Mouse (Mus musculus) thymus, postnatal 0 days (tissue): ENCODE results near the gene Trim63. TPM values are rescaled to one million over a fixed set of nuclear protein-coding genes. Genes with fewer than 3 reads are reported as not detected.

Experiments
- DNase-seq: peaks from one replicate; pipeline ENCODE4 v3.0.0-alpha.2; 2015; ENCODE audit warnings: low spot score
- polyA plus RNA-seq: library from polyadenylated mRNA; unstranded; fragments of >200 nt; fragmentation: Nextera tagmentation; extraction: Ambion mirVana; gene quantifications from 2 replicates; pipeline ENCODE4 v1.2.1, GENCODE M21; 2015

The Trim63 gene
- polyA plus RNA-seq, 1 experiment from 2014 or later = 1.3 TPM

- DNase-seq = peak; percentile 84
Observed at GRCm38 (mm10) chr4:134362586-134362985, 47.7 kb downstream of the Trim63 start.

GRCm38 (mm10) chr4:134365280-134365679 lies 50.4 kb downstream of the Trim63 start:
- no peak for DNase-seq

- no peak for DNase-seq
Observed at GRCm38 (mm10) chr4:134370649-134371221, 55.8 kb downstream of the Trim63 start.

GRCm38 (mm10) chr4:134371316-134371855 lies 56.5 kb downstream of the Trim63 start:
- DNase-seq = no peak

- peak; percentile 69 for DNase-seq
Observed at GRCm38 (mm10) chr4:134372294-134372747, 57.4 kb downstream of the Trim63 start.

- no peak for DNase-seq
Observed at GRCm38 (mm10) chr4:134373295-134373694, 58.4 kb downstream of the Trim63 start.

GRCm38 (mm10) chr4:134374306-134374705 lies 59.4 kb downstream of the Trim63 start:
- DNase-seq = no peak

GRCm38 (mm10) chr4:134378089-134378615 lies 63.2 kb downstream of the Trim63 start:
- no peak for DNase-seq

Other genes starting within 250 kb of the Trim63 start
- 1,124 and 1,206 TPM in 2 replicates for gene Cd52, start 220.0 kb upstream of the Trim63 start, polyA plus RNA-seq
- gene Ubxn11, start 212.6 kb upstream of the Trim63 start, polyA plus RNA-seq = 15.1 and 15.2 TPM in 2 replicates
- 1,143 and 1,161 TPM in 2 replicates for gene Sh3bgrl3, start 186.3 kb upstream of the Trim63 start, polyA plus RNA-seq
- 171 and 178 TPM in 2 replicates for gene Cep85, start 128.0 kb upstream of the Trim63 start, polyA plus RNA-seq
- 0.08 and 0.21 TPM in 2 replicates for gene Gm7534, start 112.1 kb upstream of the Trim63 start, polyA plus RNA-seq
- gene Catsper4, start 87.7 kb upstream of the Trim63 start, polyA plus RNA-seq = 0.10 TPM in 1 of 2 replicates, not detected in the other
- 2.2 and 2.5 TPM in 2 replicates for gene Cnksr1, start 76.7 kb upstream of the Trim63 start, polyA plus RNA-seq
- 0.54 and 0.69 TPM in 2 replicates for gene E130218I03Rik, start 71.5 kb upstream of the Trim63 start, polyA plus RNA-seq
- 27.4 and 28.3 TPM in 2 replicates for gene Zfp593, start 69.5 kb upstream of the Trim63 start, polyA plus RNA-seq
- gene Gm30191, start 68.2 kb upstream of the Trim63 start, polyA plus RNA-seq = 0.22 TPM in 1 of 2 replicates, not detected in the other
- gene Grrp1, start 61.0 kb upstream of the Trim63 start, polyA plus RNA-seq = 3.5 and 4.4 TPM in 2 replicates
- gene Pdik1l, start 27.2 kb upstream of the Trim63 start, polyA plus RNA-seq = 18.3 and 21.9 TPM in 2 replicates
- gene Slc30a2, start 28.1 kb downstream of the Trim63 start, polyA plus RNA-seq = 0.17 and 0.40 TPM in 2 replicates
- gene Extl1, start 68.7 kb downstream of the Trim63 start, polyA plus RNA-seq = 2.9 and 3.3 TPM in 2 replicates
- 4.6 and 5.3 TPM in 2 replicates for gene Pafah2, start 81.2 kb downstream of the Trim63 start, polyA plus RNA-seq
- 1,989 and 2,008 TPM in 2 replicates for gene Stmn1, start 153.2 kb downstream of the Trim63 start, polyA plus RNA-seq
- gene Paqr7, start 181.6 kb downstream of the Trim63 start, polyA plus RNA-seq = 8.1 TPM in 2 replicates
- gene Aunip, start 195.9 kb downstream of the Trim63 start, polyA plus RNA-seq = 14.3 and 16.7 TPM in 2 replicates
- gene Mtfr1l, start 220.3 kb downstream of the Trim63 start, polyA plus RNA-seq = 98.6 and 104 TPM in 2 replicates
- gene Selenon, start 237.0 kb downstream of the Trim63 start, polyA plus RNA-seq = 4.8 and 6.8 TPM in 2 replicates